Mouse (Mus musculus) liver, embryonic 14.5 days (tissue): ENCODE measurements around the gene Erg.

Experiments
- CTCF ChIP-seq: IDR thresholded peaks from 2 replicates; pipeline ENCODE4 v1.5.1; 2016; ENCODE audit warnings: antibody characterized with exemption, low read depth, control low read depth
- EP300 ChIP-seq: IDR thresholded peaks from 2 replicates; pipeline ENCODE4 v1.6.1; 2016; ENCODE audit warnings: antibody characterized with exemption, low read depth

GRCm38 (mm10) chr16:95459325-95459691 lies 127.1 kb downstream of the Erg start:
- TF ChIP-seq CTCF (no peak), EP300 (no peak)
